Mouse (Mus musculus) lung, embryonic 14.5 days (tissue): ENCODE measurements at regions not wholly inside any gene's neighbourhood (a gene's known extent, or its start where the extent isn't known, plus 50 kb on each side); places are given as distances from the start of the nearest gene placed in this dataset.
A peak's percentile ranks its signal among the peaks of the same experiment; 100 is the strongest.

Experiments used
- ATAC-seq: fragments of 200-750 bp; cut with Nextera tagmentation; 2 replicates; pipeline ENCODE4 v1.8.0; 2017; ENCODE audit warnings: mild to moderate bottlenecking, moderate TSS enrichment, moderate library complexity; ENCODE audit not compliant: insufficient read depth
- DNase-seq: peaks from one replicate; pipeline ENCODE4 v3.0.0-alpha.2; 2015
- H3K27ac ChIP-seq: fragments of 300-500 bp; sonication (generic); 2 replicates; pipeline ENCODE4 v1.5.1; 2014; ENCODE audit warnings: low read depth, mild to moderate bottlenecking, moderate library complexity
- H3K27me3 ChIP-seq: fragments of 300-500 bp; sonication (generic); 2 replicates; pipeline ENCODE4 v1.6.1; 2014; ENCODE audit warnings: low read length, control low read depth; ENCODE audit not compliant: insufficient read depth
- H3K36me3 ChIP-seq: fragments of 300-500 bp; sonication (generic); 2 replicates; pipeline ENCODE4 v1.6.1; 2014; ENCODE audit warnings: control low read depth; ENCODE audit not compliant: insufficient read depth
- H3K4me1 ChIP-seq: fragments of 300-500 bp; sonication (generic); 2 replicates; pipeline ENCODE4 v1.6.1; 2014; ENCODE audit warnings: antibody characterized with exemption, control low read depth; ENCODE audit not compliant: insufficient read depth
- H3K4me2 ChIP-seq: fragments of 300-500 bp; sonication (generic); 2 replicates; pipeline ENCODE4 v1.6.1; 2014; ENCODE audit warnings: mild to moderate bottlenecking
- H3K4me3 ChIP-seq: fragments of 300-500 bp; sonication (generic); 2 replicates; pipeline ENCODE4 v1.5.1; 2014; ENCODE audit warnings: low read depth, low read length
- H3K9ac ChIP-seq: fragments of 300-500 bp; sonication (generic); 2 replicates; pipeline ENCODE4 v1.6.1; 2014
- H3K9me3 ChIP-seq: fragments of 300-500 bp; sonication (generic); 2 replicates; pipeline ENCODE4 v1.6.1; 2016; ENCODE audit warnings: low read depth, low read length, control low read depth
- CTCF ChIP-seq: IDR thresholded peaks from 2 replicates; pipeline ENCODE4 v1.5.1; 2016; ENCODE audit warnings: antibody characterized with exemption, low read depth
- WGBS: fragments of 180-500 bp; shearing (Covaris S2); extraction: QIAGEN DNeasy Blood & Tissue Kit; methylation state at CpG from one replicate; pipeline ENCODE4 v1.1.7; 2014; 5-methylcytosine and 5-hydroxymethylcytosine counted together

- Histone ChIP-seq H3K9ac (no peak overlapping the region), H3K27me3 (0 out of 2 replicates have a peak, but pooled peaks cover 3% of the 10 kb centered on the region), H3K4me3 (no peak overlapping the region), H3K27ac (no peak overlapping the region), H3K36me3 (no peaks in the 10 kb centered on the region), H3K4me2 (no peak overlapping the region), H3K9me3 (no peaks in the 10 kb centered on the region), H3K4me1 (0 out of 2 replicates have a peak, but pooled peaks cover 3% of the 10 kb centered on the region)
- DNase-seq = no peak
- no peak for TF ChIP-seq CTCF
- no peak for ATAC-seq
- 82% methylated on average over 6 of the region's 6 CpGs for WGBS
These were observed 199.3 kb downstream of the Ackr3 start for GRCm38 (mm10) chr1:90403057-90403456.

DNA sequence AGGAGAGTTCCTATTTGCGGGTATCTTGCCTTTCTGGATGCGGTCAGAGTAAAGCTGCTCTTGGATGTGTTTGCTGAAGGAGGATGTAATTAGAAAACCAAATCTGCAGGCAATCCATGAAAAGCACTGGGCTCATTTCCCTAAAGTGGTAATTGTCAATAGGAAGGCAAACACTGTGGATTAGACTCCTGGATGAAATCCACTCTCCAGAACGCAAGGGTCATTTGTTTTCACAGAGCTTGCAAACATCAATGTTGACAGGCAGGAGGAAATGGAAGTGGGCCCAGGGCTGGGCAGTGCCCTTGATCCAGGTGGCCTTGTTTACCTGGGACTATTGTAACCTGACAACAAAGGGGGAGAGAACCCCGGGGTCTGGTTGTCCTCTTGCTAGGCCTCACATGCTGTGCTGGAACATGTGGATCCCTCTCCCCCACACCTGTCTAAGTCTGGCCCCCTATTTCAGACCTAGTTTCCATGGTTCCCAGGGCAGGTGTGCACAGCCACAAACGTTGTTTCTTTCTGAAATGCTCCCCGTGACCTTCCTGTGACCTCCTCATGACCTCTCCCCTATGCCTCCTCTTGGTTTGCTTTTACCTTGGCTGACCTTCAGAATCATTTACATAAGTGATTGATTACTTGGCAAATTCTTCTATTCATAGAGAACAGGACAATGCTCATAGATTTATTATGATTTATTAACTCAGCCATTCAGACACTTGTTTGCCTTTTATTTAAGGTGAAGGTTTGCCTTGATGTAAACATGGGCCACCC, 197.9 kb upstream of the Cops8 start:
- no peak overlapping the region for H3K4me3 ChIP-seq
- no peak overlapping the region for H3K9ac ChIP-seq
- ATAC-seq = peak; percentile 16; the same call in 1 of the 2 replicates
- no peaks in the 10 kb centered on the region for H3K36me3 ChIP-seq
- 0 out of 2 replicates have a peak, but pooled peaks cover under 1% of the 10 kb centered on the region for H3K27me3 ChIP-seq
- H3K9me3 ChIP-seq = no peaks in the 10 kb centered on the region
- 0 out of 2 replicates have a peak, but pooled peaks cover 3% of the 10 kb centered on the region for H3K4me1 ChIP-seq
- no peak for TF ChIP-seq CTCF
- no peak for DNase-seq
- no peak overlapping the region for H3K27ac ChIP-seq
- no peak overlapping the region for H3K4me2 ChIP-seq
- 49% methylated on average over 6 of the region's 6 CpGs for WGBS

DNA sequence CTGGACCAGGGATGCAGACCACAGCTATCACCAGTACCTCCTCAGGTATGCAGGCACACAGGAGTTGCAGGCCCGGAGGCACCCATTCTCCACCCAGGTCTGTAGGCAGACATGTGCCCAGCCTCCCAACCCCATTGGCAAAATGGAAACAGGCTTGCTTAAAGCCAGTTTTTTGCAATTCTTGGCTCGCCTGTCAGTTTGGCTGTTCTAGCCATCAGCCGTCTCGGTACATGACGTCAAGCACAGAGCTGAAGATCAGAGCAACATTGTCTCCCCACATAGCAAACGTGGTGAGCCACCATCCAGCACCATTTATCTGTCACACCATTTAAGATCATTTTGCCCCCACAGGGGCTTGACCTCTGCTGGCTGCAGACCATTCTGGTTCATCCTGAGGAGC, 196.1 kb upstream of the Cops8 start:
- no peak overlapping the region for H3K27ac ChIP-seq
- no peak overlapping the region for H3K4me3 ChIP-seq
- TF ChIP-seq CTCF = no peak
- H3K9me3 ChIP-seq = no peaks in the 10 kb centered on the region
- no peaks in the 10 kb centered on the region for H3K27me3 ChIP-seq
- peak; percentile 34 for DNase-seq
- H3K9ac ChIP-seq = no peak overlapping the region
- 70% methylated on average over 6 of the region's 6 CpGs for WGBS
- H3K36me3 ChIP-seq = no peaks in the 10 kb centered on the region
- H3K4me1 ChIP-seq = 0 out of 2 replicates have a peak, but pooled peaks cover 3% of the 10 kb centered on the region
- no peak overlapping the region for H3K4me2 ChIP-seq
- ATAC-seq = no peak

DNA sequence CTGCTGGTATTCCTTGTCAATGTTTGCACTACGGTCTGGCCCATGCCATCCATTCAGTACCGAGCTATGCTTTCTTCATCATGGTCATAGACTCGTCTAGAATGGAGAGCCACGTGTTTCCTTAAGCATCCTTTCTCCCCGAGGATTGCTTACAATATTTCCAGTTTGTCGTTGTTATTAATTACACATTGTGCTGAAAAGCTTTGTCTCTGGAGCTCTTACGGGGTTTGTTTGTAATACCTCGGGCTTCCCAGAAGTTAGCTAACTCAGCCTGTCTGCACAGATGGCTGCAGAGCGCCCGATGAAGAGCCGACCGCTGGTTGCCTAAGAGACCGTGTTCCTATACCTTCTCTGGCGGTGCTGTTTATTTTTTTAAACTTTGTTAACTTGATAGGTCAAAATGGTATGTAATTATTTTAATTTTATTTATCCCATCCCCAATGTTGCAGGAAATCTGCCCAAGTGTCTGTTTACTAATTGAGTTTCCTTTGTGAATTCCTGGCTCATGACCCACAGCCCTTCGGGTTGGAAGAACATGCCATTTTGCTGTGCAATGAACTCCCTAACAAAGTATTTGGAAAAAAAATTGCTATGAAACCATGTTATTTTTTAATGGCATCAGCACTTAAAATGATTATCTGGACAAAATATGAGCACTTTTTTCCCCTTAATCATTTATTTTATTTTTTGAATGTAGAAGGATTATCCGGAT, 194.1 kb upstream of the Cops8 start:
- no peak for TF ChIP-seq CTCF
- H3K27me3 ChIP-seq = no peaks in the 10 kb centered on the region
- no peak overlapping the region for H3K4me2 ChIP-seq
- no peak overlapping the region for H3K9ac ChIP-seq
- peaks cover 5% of the 10 kb centered on the region; the same call in 1 of the 2 replicates for H3K9me3 ChIP-seq
- no peak overlapping the region for H3K4me3 ChIP-seq
- peak; percentile 65; the same call in 1 of the 2 replicates for ATAC-seq
- no peaks in the 10 kb centered on the region for H3K36me3 ChIP-seq
- DNase-seq = peak; percentile 72
- H3K27ac ChIP-seq = no peak overlapping the region
- WGBS = 31% methylated on average over 16 of the region's 16 CpGs
- H3K4me1 ChIP-seq = 0 out of 2 replicates have a peak, but pooled peaks cover 3% of the 10 kb centered on the region

- Histone ChIP-seq H3K36me3 (no peaks in the 10 kb centered on the region), H3K27ac (no peak overlapping the region), H3K4me3 (no peak overlapping the region), H3K9me3 (peaks cover 5% of the 10 kb centered on the region; the same call in 1 of the 2 replicates), H3K9ac (no peak overlapping the region), H3K4me1 (0 out of 2 replicates have a peak, but pooled peaks cover 3% of the 10 kb centered on the region), H3K27me3 (no peaks in the 10 kb centered on the region), H3K4me2 (no peak overlapping the region)
- DNase-seq (peak; percentile 41), ATAC-seq (no peak)
- TF ChIP-seq CTCF = no peak
- 73% methylated on average over 3 of the region's 3 CpGs for WGBS
These were observed 193.5 kb upstream of the Cops8 start for GRCm38 (mm10) chr1:90409236-90409635.

GRCm38 (mm10) chr1:90412511-90413045, 190.2 kb upstream of the Cops8 start:
- H3K4me1 ChIP-seq = no peaks in the 10 kb centered on the region
- WGBS = 46% methylated on average over 9 of the region's 9 CpGs
- H3K4me2 ChIP-seq = no peak overlapping the region
- no peak for TF ChIP-seq CTCF
- H3K27ac ChIP-seq = no peak overlapping the region
- no peak overlapping the region for H3K9ac ChIP-seq
- ATAC-seq (peak; percentile 60; the same call in 1 of the 2 replicates), DNase-seq (peak; percentile 54)
- H3K4me3 ChIP-seq = no peak overlapping the region
- no peaks in the 10 kb centered on the region for H3K27me3 ChIP-seq
- H3K9me3 ChIP-seq = peaks cover 5% of the 10 kb centered on the region; the same call in 1 of the 2 replicates
- no peaks in the 10 kb centered on the region for H3K36me3 ChIP-seq

- no peaks in the 10 kb centered on the region for H3K27me3 ChIP-seq
- 88% methylated on average over 4 of the region's 4 CpGs for WGBS
- DNase-seq (no peak), ATAC-seq (no peak)
- H3K4me1 ChIP-seq = no peaks in the 10 kb centered on the region
- TF ChIP-seq CTCF = no peak
- no peak overlapping the region for H3K4me3 ChIP-seq
- peaks cover 5% of the 10 kb centered on the region; the same call in 1 of the 2 replicates for H3K9me3 ChIP-seq
- H3K9ac ChIP-seq = no peak overlapping the region
- no peaks in the 10 kb centered on the region for H3K36me3 ChIP-seq
- H3K4me2 ChIP-seq = no peak overlapping the region
- no peak overlapping the region for H3K27ac ChIP-seq
These were observed 188.0 kb upstream of the Cops8 start for GRCm38 (mm10) chr1:90414751-90415150.
